Mouse (Mus musculus) liver, postnatal 0 days (tissue): ENCODE measurements around the gene 1110008P14Rik. TPM values are rescaled to one million over a fixed set of nuclear protein-coding genes. Genes with fewer than 3 reads are reported as not detected.

Experiments used
- ATAC-seq: fragments of 200-750 bp; cut with Nextera tagmentation; 2 replicates; pipeline ENCODE4 v1.8.0; 2017; ENCODE audit warnings: mild to moderate bottlenecking, moderate library complexity
- DNase-seq: peaks from one replicate; pipeline ENCODE4 v3.0.0-alpha.2; 2016
- H3K27ac ChIP-seq: fragments of 300-500 bp; sonication (generic); 2 replicates; pipeline ENCODE4 v1.5.1; 2014; ENCODE audit warnings: antibody characterized with exemption, moderate library complexity, mild to moderate bottlenecking, low read depth
- H3K27me3 ChIP-seq: fragments of 300-500 bp; sonication (generic); 2 replicates; pipeline ENCODE4 v1.6.1; 2014; ENCODE audit warnings: low read length, control low read depth, mixed read lengths; ENCODE audit not compliant: insufficient read depth
- H3K36me3 ChIP-seq: fragments of 300-500 bp; sonication (generic); replicated peaks from 2 replicates; pipeline ENCODE4 v1.6.1; 2014; ENCODE audit warnings: mild to moderate bottlenecking, control low read depth, low read length, moderate library complexity, mixed read lengths; ENCODE audit not compliant: insufficient read depth
- H3K4me1 ChIP-seq: fragments of 300-500 bp; sonication (generic); 2 replicates; pipeline ENCODE4 v1.6.1; 2014; ENCODE audit warnings: antibody characterized with exemption, mild to moderate bottlenecking, control low read depth; ENCODE audit not compliant: insufficient read depth
- H3K4me2 ChIP-seq: fragments of 300-500 bp; sonication (generic); 2 replicates; pipeline ENCODE4 v1.6.1; 2014; ENCODE audit warnings: low read depth, mild to moderate bottlenecking, low read length, moderate library complexity, mixed read lengths
- H3K4me3 ChIP-seq: fragments of 300-500 bp; sonication (generic); 2 replicates; pipeline ENCODE4 v1.5.1; 2014; ENCODE audit warnings: low read depth, low read length
- H3K9ac ChIP-seq: fragments of 300-500 bp; sonication (generic); replicated peaks from 2 replicates; pipeline ENCODE4 v1.6.1; 2014; ENCODE audit warnings: mild to moderate bottlenecking, moderate library complexity
- H3K9me3 ChIP-seq: fragments of 300-500 bp; sonication (generic); 2 replicates; pipeline ENCODE4 v1.6.1; 2016; ENCODE audit warnings: mild to moderate bottlenecking, control low read depth, low read length, mixed read lengths
- CTCF ChIP-seq: sonication (generic); IDR thresholded peaks from 2 replicates; pipeline ENCODE4 v1.5.1; 2016; ENCODE audit warnings: antibody characterized with exemption, low read depth
- EP300 ChIP-seq: IDR thresholded peaks from 2 replicates; pipeline ENCODE4 v1.6.1; 2016; ENCODE audit warnings: antibody characterized with exemption, low read depth, mild to moderate bottlenecking
- WGBS: fragments of 180-500 bp; shearing (Covaris S2); extraction: QIAGEN DNeasy Blood & Tissue Kit; methylation state at CpG from one replicate; pipeline ENCODE4 v1.1.7; 2014; ENCODE audit not compliant: insufficient replicate concordance; 5-methylcytosine and 5-hydroxymethylcytosine counted together
- polyA plus RNA-seq: library from polyadenylated mRNA; unstranded; fragments of >200 nt; fragmentation: Nextera tagmentation; extraction: Ambion mirVana; gene quantifications from 2 replicates; pipeline ENCODE4 v1.2.1, GENCODE M21; 2015

1110008P14Rik gene
- polyA plus RNA-seq, 1 experiment from 2014 or later: 32.2 TPM

DNA sequence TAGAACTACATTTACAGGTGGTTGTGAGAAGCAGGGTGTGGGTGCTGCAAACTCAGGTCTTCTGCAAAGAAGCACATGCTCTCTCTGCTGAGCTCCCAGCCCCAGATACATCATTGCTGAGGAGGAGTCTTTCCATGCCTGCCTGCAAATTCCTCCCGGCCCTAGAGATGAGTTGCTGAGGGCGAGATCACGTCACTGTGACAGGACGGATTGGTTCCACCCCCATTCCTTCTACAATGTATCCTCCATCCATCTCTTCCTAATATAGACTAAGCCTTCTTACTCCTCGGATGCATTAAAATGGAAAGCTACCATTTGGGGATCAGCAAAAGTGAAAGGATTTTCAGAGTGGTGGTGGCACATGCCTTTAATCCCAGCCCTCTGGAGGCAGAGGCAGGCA lies 43.8 kb upstream of the 1110008P14Rik start:
- H3K4me2 ChIP-seq: no peak overlapping the region
- WGBS: 82% methylated on average over 5 of the region's 5 CpGs
- no peaks in the 10 kb centered on the region for H3K9me3 ChIP-seq
- no peak overlapping the region for H3K9ac ChIP-seq
- no peak overlapping the region for H3K4me3 ChIP-seq
- H3K27me3 ChIP-seq: no peaks in the 10 kb centered on the region
- TF ChIP-seq CTCF (no peak), EP300 (no peak)
- peaks cover 10% of the 10 kb centered on the region for H3K36me3 ChIP-seq
- DNase-seq: no peak
- H3K4me1 ChIP-seq: peaks cover 61% of the 10 kb centered on the region
- ATAC-seq: no peak
- H3K27ac ChIP-seq: peak overlapping the region; percentile 91; the same call in 1 of the 2 replicates

GRCm38 (mm10) chr2:32424796-32425195 lies 43.1 kb upstream of the 1110008P14Rik start:
- no peaks in the 10 kb centered on the region for H3K9me3 ChIP-seq
- H3K4me3 ChIP-seq: no peak overlapping the region
- H3K4me2 ChIP-seq: no peak overlapping the region
- TF ChIP-seq EP300 (no peak), CTCF (no peak)
- 44% methylated on average over 3 of the region's 3 CpGs for WGBS
- H3K27ac ChIP-seq: peak overlapping the region; percentile 91
- H3K36me3 ChIP-seq: peaks cover 17% of the 10 kb centered on the region
- ATAC-seq (no peak), DNase-seq (no peak)
- no peaks in the 10 kb centered on the region for H3K27me3 ChIP-seq
- H3K4me1 ChIP-seq: peaks cover 63% of the 10 kb centered on the region
- H3K9ac ChIP-seq: no peak overlapping the region; the same call in 1 of the 2 replicates

DNA sequence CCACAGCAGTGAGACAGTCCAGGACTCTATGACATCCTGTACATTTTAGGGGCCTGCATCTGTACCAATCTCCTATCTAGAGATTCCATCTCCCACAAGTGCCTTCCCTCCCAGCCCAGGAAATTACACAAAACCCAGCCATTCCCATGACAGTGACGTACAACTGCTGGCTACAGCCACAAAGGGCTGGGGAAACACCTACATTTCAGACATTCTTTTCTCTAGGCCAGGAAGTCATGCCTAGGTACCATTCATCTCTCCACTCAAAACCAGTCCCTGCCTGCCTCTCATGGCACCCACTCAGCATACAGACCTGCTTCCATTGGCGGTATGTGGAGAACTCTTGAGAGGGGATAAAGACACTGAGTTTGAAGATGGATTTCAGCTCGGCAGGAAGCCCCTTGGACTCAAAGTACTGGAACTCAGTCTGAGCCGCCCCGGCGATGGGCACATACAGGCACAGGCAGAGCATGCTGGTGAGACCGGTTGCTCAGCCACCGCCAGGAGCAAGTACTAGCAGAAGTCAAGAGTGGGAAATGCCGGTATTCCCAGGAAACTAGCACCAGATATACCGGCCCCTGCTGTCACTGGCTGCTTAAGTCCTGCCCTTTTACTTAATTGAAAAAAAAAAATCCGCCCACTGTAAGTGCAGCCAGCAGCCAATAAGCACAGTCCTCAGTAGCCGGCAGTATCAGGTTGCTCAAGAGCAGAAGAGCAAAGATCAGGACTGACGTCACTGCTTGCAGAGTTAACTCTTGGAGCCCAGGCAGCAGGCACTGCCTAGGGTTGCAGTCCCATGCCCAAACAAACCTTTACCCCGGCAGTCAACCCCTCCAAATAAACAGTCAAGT lies 42.0 kb upstream of the 1110008P14Rik start:
- 15% methylated on average over 14 of the region's 14 CpGs for WGBS
- Histone ChIP-seq H3K9me3 (no peaks in the 10 kb centered on the region), H3K4me3 (peak overlapping the region; percentile 59), H3K4me2 (peak overlapping the region; percentile 67), H3K9ac (peak overlapping the region; percentile 81), H3K27me3 (no peaks in the 10 kb centered on the region), H3K27ac (peak overlapping the region; percentile 88), H3K4me1 (peaks cover 55% of the 10 kb centered on the region), H3K36me3 (peaks cover 27% of the 10 kb centered on the region)
- TF ChIP-seq CTCF (peak; percentile 15; the same call in 1 of the 2 replicates), EP300 (peak; percentile 87)
- peak; percentile 69 for DNase-seq
- ATAC-seq: peak; percentile 87

DNA sequence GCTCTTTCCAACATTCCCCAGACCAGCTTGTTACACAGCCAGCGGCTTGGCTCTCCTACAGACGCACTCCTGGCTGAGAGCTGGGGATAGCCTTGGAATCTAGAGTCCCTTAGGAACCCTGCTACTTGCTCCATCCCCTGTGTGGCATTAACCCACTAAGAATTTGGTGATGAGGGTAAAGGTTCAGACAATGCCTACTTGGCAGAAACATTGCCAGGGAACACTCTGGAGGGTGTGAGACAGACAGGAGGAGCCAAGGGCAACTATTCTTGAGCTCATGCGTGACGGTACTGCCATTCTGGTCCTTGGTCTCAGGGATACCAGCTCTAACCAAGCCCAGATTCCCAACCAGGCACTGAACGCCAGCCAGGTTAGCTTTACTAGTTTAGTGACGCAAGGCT lies 40.1 kb upstream of the 1110008P14Rik start:
- Histone ChIP-seq H3K9ac (peak overlapping the region; percentile 81), H3K36me3 (peaks cover 44% of the 10 kb centered on the region), H3K4me3 (peak overlapping the region; percentile 59), H3K4me2 (peak overlapping the region; percentile 67), H3K4me1 (peaks cover 36% of the 10 kb centered on the region), H3K9me3 (no peaks in the 10 kb centered on the region), H3K27me3 (no peaks in the 10 kb centered on the region), H3K27ac (peak overlapping the region; percentile 88)
- DNase-seq: no peak
- WGBS: 87% methylated on average over 6 of the region's 6 CpGs
- ATAC-seq: no peak
- TF ChIP-seq CTCF (no peak), EP300 (no peak)

GRCm38 (mm10) chr2:32420647-32421046 lies 38.9 kb upstream of the 1110008P14Rik start:
- peak overlapping the region; percentile 88 for H3K27ac ChIP-seq
- ATAC-seq: no peak
- 71% methylated on average over 6 of the region's 6 CpGs for whole genome bisulfite sequencing

DNA sequence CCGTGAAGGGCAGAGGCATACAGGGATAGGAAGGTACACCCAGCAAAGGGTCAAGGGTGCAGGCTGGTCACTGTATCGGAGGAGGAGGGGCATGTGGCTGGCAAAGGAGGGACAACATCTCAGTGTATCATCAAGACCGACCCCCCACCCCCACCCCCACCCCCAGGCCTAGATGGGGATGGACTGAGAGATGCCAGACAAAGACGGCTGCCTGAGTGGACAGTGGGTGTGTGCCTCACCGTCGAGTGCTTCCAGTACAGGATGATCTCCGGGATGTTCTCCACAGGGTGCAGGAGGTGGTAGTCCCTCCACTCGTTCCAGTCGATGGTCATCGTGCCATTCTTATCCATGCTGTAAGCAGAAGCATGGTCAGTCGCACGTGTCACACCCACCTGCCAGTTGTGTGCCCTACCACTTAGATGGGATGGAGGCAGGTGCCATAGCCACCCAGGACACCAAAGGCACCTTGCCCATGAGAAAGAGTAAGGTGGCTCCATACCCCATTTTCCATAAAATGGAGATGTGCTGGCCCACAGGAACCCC lies 38.4 kb upstream of the 1110008P14Rik start:
- H3K4me2 ChIP-seq: peak overlapping the region; percentile 67
- no peak for DNase-seq
- H3K36me3 ChIP-seq: peaks cover 61% of the 10 kb centered on the region
- peak overlapping the region; percentile 38 for H3K9ac ChIP-seq
- peak overlapping the region; percentile 59; the same call in 1 of the 2 replicates for H3K4me3 ChIP-seq
- WGBS: 85% methylated on average over 12 of the region's 12 CpGs
- TF ChIP-seq CTCF (no peak), EP300 (no peak)
- H3K27me3 ChIP-seq: no peaks in the 10 kb centered on the region
- ATAC-seq: no peak
- H3K27ac ChIP-seq: peak overlapping the region; percentile 88
- peaks cover 21% of the 10 kb centered on the region for H3K4me1 ChIP-seq
- no peaks in the 10 kb centered on the region for H3K9me3 ChIP-seq

More at GRCm38 (mm10) chr2:32420647-32421046, 38.9 kb upstream of the 1110008P14Rik start:
- Histone ChIP-seq H3K9me3 (no peaks in the 10 kb centered on the region), H3K4me2 (peak overlapping the region; percentile 67), H3K4me3 (peak overlapping the region; percentile 59; the same call in 1 of the 2 replicates), H3K27me3 (no peaks in the 10 kb centered on the region), H3K36me3 (peaks cover 56% of the 10 kb centered on the region), H3K9ac (peak overlapping the region; percentile 38), H3K4me1 (peaks cover 25% of the 10 kb centered on the region)
- no peak for TF ChIP-seq EP300
- TF ChIP-seq CTCF: no peak
- DNase-seq: peak; percentile 20
